Mouse (Mus musculus) hindbrain, embryonic 16.5 days (tissue): Measurements from ENCODE around the gene Mettl23. TPM values are rescaled to one million over a fixed set of nuclear protein-coding genes. Genes with fewer than 3 reads are reported as not detected.
"Not testable (repeated sequence)": the region's sequence is repeated elsewhere in the genome, so short reads cannot be mapped to it uniquely, and the experiment has no call there.

Source experiments
- ATAC-seq: fragments of 200-750 bp; cut with Nextera tagmentation; 2 replicates; pipeline ENCODE4 v1.8.0; 2017; ENCODE audit warnings: moderate TSS enrichment, moderate library complexity
- H3K27ac ChIP-seq: fragments of 300-500 bp; sonication (generic); 2 replicates; pipeline ENCODE4 v1.5.1; 2014; ENCODE audit warnings: low read depth, mild to moderate bottlenecking, control low read depth, low read length, moderate library complexity
- H3K27me3 ChIP-seq: fragments of 300-500 bp; sonication (generic); replicated peaks from 2 replicates; pipeline ENCODE4 v1.6.1; 2014; ENCODE audit warnings: low read length; ENCODE audit not compliant: control insufficient read depth, insufficient read depth
- H3K36me3 ChIP-seq: fragments of 300-500 bp; sonication (generic); 2 replicates; pipeline ENCODE4 v1.6.1; 2014; ENCODE audit warnings: mild to moderate bottlenecking, low read length, moderate library complexity, mixed read lengths; ENCODE audit not compliant: control insufficient read depth, insufficient read depth
- H3K4me1 ChIP-seq: fragments of 300-500 bp; sonication (generic); 2 replicates; pipeline ENCODE4 v1.6.1; 2014; ENCODE audit warnings: low read depth, low read length; ENCODE audit not compliant: control insufficient read depth, insufficient read depth
- H3K4me2 ChIP-seq: fragments of 300-500 bp; sonication (generic); 2 replicates; pipeline ENCODE4 v1.6.1; 2014; ENCODE audit warnings: mild to moderate bottlenecking, low read length, control low read depth, moderate library complexity
- H3K4me3 ChIP-seq: fragments of 300-500 bp; sonication (generic); 2 replicates; pipeline ENCODE4 v1.5.1; 2014; ENCODE audit warnings: mild to moderate bottlenecking, low read length, control low read depth, moderate library complexity
- H3K9ac ChIP-seq: fragments of 300-500 bp; sonication (generic); 2 replicates; pipeline ENCODE4 v1.6.1; 2014; ENCODE audit warnings: low read depth, mild to moderate bottlenecking, control low read depth, low read length, moderate library complexity
- H3K9me3 ChIP-seq: fragments of 300-500 bp; sonication (generic); 2 replicates; pipeline ENCODE4 v1.6.1; 2014; ENCODE audit warnings: mild to moderate bottlenecking, low read length, moderate library complexity; ENCODE audit not compliant: control insufficient read depth
- WGBS: fragments of 180-500 bp; shearing (Covaris S2); extraction: QIAGEN DNeasy Blood & Tissue Kit; methylation state at CpG from one replicate; pipeline ENCODE4 v1.1.7; 2014; 5-methylcytosine and 5-hydroxymethylcytosine counted together
- polyA plus RNA-seq: library from polyadenylated mRNA; unstranded; fragments of >200 nt; fragmentation: Nextera tagmentation; extraction: Ambion mirVana; gene quantifications from 2 replicates; pipeline ENCODE4 v1.2.1, GENCODE M21; 2015

The Mettl23 gene
- polyA plus RNA-seq, 1 experiment from 2014 or later = 62.8 TPM

- Histone ChIP-seq H3K27me3 (no peaks in the 10 kb centered on the region), H3K4me1 (peaks cover 36% of the 10 kb centered on the region), H3K9me3 (no peaks in the 10 kb centered on the region), H3K4me2 (no peak overlapping the region), H3K4me3 (no peak overlapping the region), H3K36me3 (no peaks in the 10 kb centered on the region), H3K9ac (no peak overlapping the region), H3K27ac (no peak overlapping the region)
- ATAC-seq = no peak
- WGBS = 90% methylated on average over 5 of the region's 5 CpGs
Observed at GRCm38 (mm10) chr11:116816769-116817168, 26.3 kb upstream of the Mettl23 start.

GRCm38 (mm10) chr11:116817567-116817966, 25.5 kb upstream of the Mettl23 start:
- H3K9ac ChIP-seq = no peak overlapping the region
- H3K4me1 ChIP-seq = peaks cover 29% of the 10 kb centered on the region
- no peak overlapping the region for H3K4me3 ChIP-seq
- no peak for ATAC-seq
- WGBS = 96% methylated on average over 5 of the region's 5 CpGs
- H3K9me3 ChIP-seq = no peaks in the 10 kb centered on the region
- H3K36me3 ChIP-seq = no peaks in the 10 kb centered on the region
- H3K27ac ChIP-seq = no peak overlapping the region
- H3K4me2 ChIP-seq = no peak overlapping the region
- H3K27me3 ChIP-seq = no peaks in the 10 kb centered on the region

- no peak overlapping the region for H3K4me3 ChIP-seq
- no peaks in the 10 kb centered on the region for H3K36me3 ChIP-seq
- WGBS = 58% methylated on average over 8 of the region's 8 CpGs
- H3K9ac ChIP-seq = no peak overlapping the region
- H3K27me3 ChIP-seq = no peaks in the 10 kb centered on the region
- ATAC-seq = no peak
- peaks cover 18% of the 10 kb centered on the region for H3K4me1 ChIP-seq
- H3K4me2 ChIP-seq = no peak overlapping the region
- H3K27ac ChIP-seq = no peak overlapping the region
- H3K9me3 ChIP-seq = no peaks in the 10 kb centered on the region
Observed at GRCm38 (mm10) chr11:116818722-116819121, 24.4 kb upstream of the Mettl23 start.

GRCm38 (mm10) chr11:116819932-116820593, 23.0 kb upstream of the Mettl23 start:
- H3K4me2 ChIP-seq = no peak overlapping the region
- peaks cover 4% of the 10 kb centered on the region for H3K4me1 ChIP-seq
- H3K36me3 ChIP-seq = no peaks in the 10 kb centered on the region
- no peaks in the 10 kb centered on the region for H3K27me3 ChIP-seq
- no peak overlapping the region for H3K4me3 ChIP-seq
- ATAC-seq = no peak
- H3K27ac ChIP-seq = no peak overlapping the region
- 74% methylated on average over 5 of the region's 5 CpGs for whole genome bisulfite sequencing
- no peaks in the 10 kb centered on the region for H3K9me3 ChIP-seq
- no peak overlapping the region for H3K9ac ChIP-seq

- Histone ChIP-seq H3K36me3 (no peaks in the 10 kb centered on the region), H3K9me3 (no peaks in the 10 kb centered on the region), H3K9ac (no peak overlapping the region), H3K4me2 (no peak overlapping the region), H3K27me3 (no peaks in the 10 kb centered on the region), H3K4me3 (no peak overlapping the region), H3K27ac (no peak overlapping the region), H3K4me1 (peaks cover under 1% of the 10 kb centered on the region)
- WGBS = 38% methylated on average over 13 of the region's 13 CpGs
- no peak for ATAC-seq
Observed at GRCm38 (mm10) chr11:116821057-116821940, 21.8 kb upstream of the Mettl23 start.

- H3K27ac ChIP-seq = no peak overlapping the region
- no peak overlapping the region for H3K9ac ChIP-seq
- WGBS = 66% methylated on average over 10 of the region's 10 CpGs
- no peak overlapping the region for H3K4me3 ChIP-seq
- H3K9me3 ChIP-seq = no peaks in the 10 kb centered on the region
- H3K4me1 ChIP-seq = peaks cover 10% of the 10 kb centered on the region
- no peak overlapping the region for H3K4me2 ChIP-seq
- H3K27me3 ChIP-seq = no peaks in the 10 kb centered on the region
- ATAC-seq = no peak
- H3K36me3 ChIP-seq = no peaks in the 10 kb centered on the region
Observed at GRCm38 (mm10) chr11:116822215-116822614, 20.9 kb upstream of the Mettl23 start.

- H3K4me2 ChIP-seq = no peak overlapping the region
- no peaks in the 10 kb centered on the region for H3K27me3 ChIP-seq
- no peak overlapping the region for H3K27ac ChIP-seq
- no peak overlapping the region for H3K4me3 ChIP-seq
- WGBS = 87% methylated on average over 10 of the region's 10 CpGs
- no peaks in the 10 kb centered on the region for H3K36me3 ChIP-seq
- no peak overlapping the region for H3K9ac ChIP-seq
- no peaks in the 10 kb centered on the region for H3K9me3 ChIP-seq
- ATAC-seq = no peak
- peaks cover 13% of the 10 kb centered on the region for H3K4me1 ChIP-seq
Observed at GRCm38 (mm10) chr11:116822626-116823025, 20.5 kb upstream of the Mettl23 start.

GRCm38 (mm10) chr11:116823255-116823654, 19.8 kb upstream of the Mettl23 start:
- ATAC-seq = no peak
- Histone ChIP-seq H3K9me3 (no peaks in the 10 kb centered on the region), H3K4me1 (peaks cover 16% of the 10 kb centered on the region)

GRCm38 (mm10) chr11:116823885-116824284, 19.2 kb upstream of the Mettl23 start:
- not testable (repeated sequence) for ATAC-seq, H3K27ac ChIP-seq, H3K4me3 ChIP-seq, H3K4me2 ChIP-seq, H3K9ac ChIP-seq, H3K9me3 ChIP-seq, H3K27me3 ChIP-seq, H3K36me3 ChIP-seq
- WGBS = 98% methylated on average over 10 of the region's 10 CpGs
- H3K4me1 ChIP-seq = peaks cover 18% of the 10 kb centered on the region

More at GRCm38 (mm10) chr11:116823255-116823654, 19.8 kb upstream of the Mettl23 start:
- 93% methylated on average over 2 of the region's 2 CpGs for WGBS
- no peak overlapping the region for H3K4me3 ChIP-seq
- H3K9ac ChIP-seq = no peak overlapping the region
- H3K27me3 ChIP-seq = no peaks in the 10 kb centered on the region
- no peaks in the 10 kb centered on the region for H3K36me3 ChIP-seq
- no peak overlapping the region for H3K4me2 ChIP-seq
- H3K27ac ChIP-seq = no peak overlapping the region
